Mouse (Mus musculus) MEL (cell line): ENCODE measurements at regions not wholly inside any gene's neighbourhood (a gene's known extent, or its start where the extent isn't known, plus 50 kb on each side); places are given as distances from the start of the nearest gene placed in this dataset.

ENCODE experiments used
- DNase-seq: peaks from one replicate; pipeline ENCODE4 v3.0.0; 2011; ENCODE audit warnings: low read depth, low spot score
- H3K27ac ChIP-seq: 2 replicates; pipeline ENCODE4 v1.5.1; 2012; ENCODE audit warnings: low read depth, mild to moderate bottlenecking, control low read depth, low read length, moderate library complexity; ENCODE audit not compliant: control insufficient read depth
- H3K27me3 ChIP-seq, 2 experiments: fragments of 150-350 bp in 1 of 2; sonication (generic) in 1 of 2; 2 replicates each; pipeline ENCODE4 v1.6.1; 2012; ENCODE audit warnings: low read length in 2 of 2, mild to moderate bottlenecking in 2 of 2, improper control_type of control experiment in 1 of 2, moderate library complexity in 1 of 2; ENCODE audit not compliant: insufficient read depth in 2 of 2, control insufficient read depth in 1 of 2
- H3K36me3 ChIP-seq, 2 experiments: 2 replicates each; pipeline ENCODE4 v1.6.1; 2012 to 2014; ENCODE audit warnings: low read length in 2 of 2, improper control_type of control experiment in 1 of 2, inconsistent platforms in 1 of 2, mild to moderate bottlenecking in 1 of 2; ENCODE audit not compliant: insufficient read depth in 2 of 2, control insufficient read depth in 1 of 2
- H3K4me1 ChIP-seq, 2 experiments: fragments of 150-350 bp in 1 of 2; sonication (generic) in 1 of 2; 2 replicates each; pipeline ENCODE4 v1.6.1; 2012; ENCODE audit warnings: low read length in 2 of 2, improper control_type of control experiment in 1 of 2, mild to moderate bottlenecking in 1 of 2; ENCODE audit not compliant: insufficient read depth in 2 of 2, control insufficient read depth in 1 of 2
- H3K4me3 ChIP-seq, 2 experiments: fragments of 150-350 bp in 1 of 2; sonication (generic) in 1 of 2; 2 replicates each; pipeline ENCODE4 v1.5.1; 2012; ENCODE audit warnings: low read depth in 2 of 2, low read length in 2 of 2, mild to moderate bottlenecking in 2 of 2, moderate library complexity in 2 of 2, control low read depth in 1 of 2, improper control_type of control experiment in 1 of 2; ENCODE audit not compliant: control insufficient read depth in 1 of 2, insufficient read depth in 1 of 2
- H3K79me2 ChIP-seq: 2 replicates; pipeline ENCODE4 v1.6.1; 2012; ENCODE audit warnings: mild to moderate bottlenecking, low read length, moderate library complexity; ENCODE audit not compliant: control insufficient read depth, poor library complexity, insufficient read depth
- H3K9ac ChIP-seq: 2 replicates; pipeline ENCODE4 v1.6.1; 2012; ENCODE audit warnings: low read depth, mild to moderate bottlenecking, control low read depth, low read length, moderate library complexity; ENCODE audit not compliant: control insufficient read depth, poor library complexity, severe bottlenecking
- H3K9me3 ChIP-seq: fragments of 150-350 bp; sonication (generic); replicated peaks from 2 replicates; pipeline ENCODE4 v1.6.1; 2012; ENCODE audit warnings: mild to moderate bottlenecking, low read length, improper control_type of control experiment, moderate library complexity; ENCODE audit not compliant: insufficient read depth
- CTCF ChIP-seq, 3 experiments: IDR thresholded peaks in 2 of 3; conservative IDR thresholded peaks in 1 of 3; 2 replicates each; pipeline ENCODE4 v1.5.1; 2011 to 2012; ENCODE audit warnings: low read length in 3 of 3, low read depth in 2 of 3, mild to moderate bottlenecking in 2 of 3, improper control_type of control experiment in 1 of 3, inconsistent platforms in 1 of 3, mixed read lengths in 1 of 3, moderate library complexity in 1 of 3; ENCODE audit not compliant: control insufficient read depth in 1 of 3, insufficient read depth in 1 of 3, poor library complexity in 1 of 3, severe bottlenecking in 1 of 3
- E2F4 ChIP-seq: IDR thresholded peaks from 2 replicates; pipeline ENCODE4 v1.6.1; 2011; ENCODE audit warnings: low read depth, low read length, improper control_type of control experiment, borderline replicate concordance
- ETS1 ChIP-seq: IDR thresholded peaks from 2 replicates; pipeline ENCODE4 v1.6.1; 2012; ENCODE audit warnings: low read depth, mild to moderate bottlenecking, inconsistent platforms, low read length, improper control_type of control experiment, moderate library complexity
- GABPA ChIP-seq: IDR thresholded peaks from 2 replicates; pipeline ENCODE4 v1.6.1; 2012; ENCODE audit warnings: low read depth, mild to moderate bottlenecking, inconsistent platforms, low read length, improper control_type of control experiment, moderate library complexity
- GATA1 ChIP-seq: IDR thresholded peaks from 2 replicates; pipeline ENCODE4 v1.6.1; 2011; ENCODE audit warnings: low read depth, low read length, improper control_type of control experiment
- MAX ChIP-seq: IDR thresholded peaks from 2 replicates; pipeline ENCODE4 v1.6.1; 2011; ENCODE audit warnings: low read length, improper control_type of control experiment
- MEF2A ChIP-seq: IDR thresholded peaks from 2 replicates; pipeline ENCODE4 v1.6.1; 2014; ENCODE audit warnings: low read depth, mild to moderate bottlenecking, inconsistent platforms, low read length, improper control_type of control experiment; ENCODE audit not compliant: poor library complexity, insufficient replicate concordance, severe bottlenecking; ENCODE audit errors: extremely low read depth
- MYB ChIP-seq: IDR thresholded peaks from 2 replicates; pipeline ENCODE4 v1.6.1; 2011; ENCODE audit warnings: mild to moderate bottlenecking, low read depth, low read length, improper control_type of control experiment
- MYC ChIP-seq: IDR thresholded peaks from 2 replicates; pipeline ENCODE4 v1.6.1; 2011; ENCODE audit warnings: low read depth, mild to moderate bottlenecking, low read length, improper control_type of control experiment, moderate library complexity
- POLR2A ChIP-seq, 2 experiments: IDR thresholded peaks; 2 replicates each; pipeline ENCODE4 v1.6.1; 2011 to 2012; ENCODE audit warnings: low read length in 2 of 2, mild to moderate bottlenecking in 2 of 2, control low read depth in 1 of 2, improper control_type of control experiment in 1 of 2, low read depth in 1 of 2, moderate library complexity in 1 of 2; ENCODE audit not compliant: control insufficient read depth in 1 of 2, insufficient read depth in 1 of 2, poor library complexity in 1 of 2
- RAD21 ChIP-seq: IDR thresholded peaks from 2 replicates; pipeline ENCODE4 v1.6.1; 2011; ENCODE audit warnings: mild to moderate bottlenecking, low read depth, low read length, improper control_type of control experiment
- RCOR1 ChIP-seq: IDR thresholded peaks from 2 replicates; pipeline ENCODE4 v1.6.1; 2012; ENCODE audit warnings: low read depth, mild to moderate bottlenecking, inconsistent platforms, low read length, improper control_type of control experiment
- TAL1 ChIP-seq: IDR thresholded peaks from 2 replicates; pipeline ENCODE4 v1.6.1; 2012; ENCODE audit warnings: mild to moderate bottlenecking, inconsistent platforms, low read length, moderate library complexity, mixed read lengths
- USF1 ChIP-seq: IDR thresholded peaks from 2 replicates; pipeline ENCODE4 v1.6.1; 2014; ENCODE audit warnings: low read depth, mild to moderate bottlenecking, inconsistent platforms, low read length, improper control_type of control experiment, moderate library complexity
- USF2 ChIP-seq, 2 experiments: IDR thresholded peaks; 2 replicates each; pipeline ENCODE4 v1.6.1; 2011 to 2012; ENCODE audit warnings: improper control_type of control experiment in 2 of 2, low read length in 2 of 2, borderline replicate concordance in 1 of 2, inconsistent platforms in 1 of 2, low read depth in 1 of 2, mild to moderate bottlenecking in 1 of 2; ENCODE audit not compliant: insufficient read depth in 1 of 2
- ZKSCAN1 ChIP-seq: IDR thresholded peaks from 2 replicates; pipeline ENCODE4 v1.6.1; 2012; ENCODE audit warnings: low read depth, mild to moderate bottlenecking, inconsistent platforms, low read length, improper control_type of control experiment, moderate library complexity
- ZMIZ1 ChIP-seq: IDR thresholded peaks from 2 replicates; pipeline ENCODE4 v1.6.1; 2012; ENCODE audit warnings: low read depth, mild to moderate bottlenecking, inconsistent platforms, low read length, improper control_type of control experiment, moderate library complexity
- ZNF384 ChIP-seq: IDR thresholded peaks from 2 replicates; pipeline ENCODE4 v1.6.1; 2012; ENCODE audit warnings: low read depth, mild to moderate bottlenecking, inconsistent platforms, low read length, improper control_type of control experiment

DNA sequence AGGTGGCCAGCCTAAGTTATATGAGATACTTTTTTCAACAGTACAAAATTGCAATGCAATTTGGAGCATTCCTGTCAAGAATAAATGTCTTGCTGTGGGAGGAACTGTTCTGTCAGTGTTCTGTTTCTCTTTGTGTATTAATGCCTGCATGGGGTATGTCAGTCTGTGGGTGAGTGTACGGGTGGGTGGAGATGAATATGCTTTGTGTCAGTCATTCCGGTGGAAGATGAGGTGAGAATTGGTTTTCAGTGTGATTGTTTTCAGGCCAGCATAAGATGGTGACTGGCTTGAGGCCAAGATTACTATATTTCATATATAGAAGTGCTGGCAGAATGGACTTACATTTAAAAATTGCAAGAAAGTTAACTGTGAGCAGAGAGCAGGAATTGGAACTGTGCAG lies 184.0 kb downstream of the Frk start:
- no peaks in the 10 kb centered on the region for H3K36me3 ChIP-seq
- H3K4me1 ChIP-seq: no peaks in the 10 kb centered on the region
- no peaks in the 10 kb centered on the region for H3K9me3 ChIP-seq
- H3K27ac ChIP-seq: no peak overlapping the region
- no peaks in the 10 kb centered on the region; a peak in 1 of 4 replicates for H3K27me3 ChIP-seq
- no peak overlapping the region for H3K9ac ChIP-seq
- no peak for TF ChIP-seq USF1
- no peak for TF ChIP-seq CTCF (IDR thresholded peaks at IDR 0.05 in 2 of 3, conservative IDR thresholded peaks at IDR 0.05 in 1 of 3; ENCODE audit: control insufficient read depth in 1 of 3, insufficient read depth in 1 of 3, low read depth in 2 of 3, low read length in 3 of 3, poor library complexity in 1 of 3, severe bottlenecking in 1 of 3)
- TF ChIP-seq RCOR1: no peak
- no peak for TF ChIP-seq MEF2A
- no peak for TF ChIP-seq ETS1
- no peak for TF ChIP-seq ZNF384
- no peak overlapping the region for H3K4me3 ChIP-seq
- DNase-seq: no peak
- H3K79me2 ChIP-seq: no peaks in the 10 kb centered on the region

DNA sequence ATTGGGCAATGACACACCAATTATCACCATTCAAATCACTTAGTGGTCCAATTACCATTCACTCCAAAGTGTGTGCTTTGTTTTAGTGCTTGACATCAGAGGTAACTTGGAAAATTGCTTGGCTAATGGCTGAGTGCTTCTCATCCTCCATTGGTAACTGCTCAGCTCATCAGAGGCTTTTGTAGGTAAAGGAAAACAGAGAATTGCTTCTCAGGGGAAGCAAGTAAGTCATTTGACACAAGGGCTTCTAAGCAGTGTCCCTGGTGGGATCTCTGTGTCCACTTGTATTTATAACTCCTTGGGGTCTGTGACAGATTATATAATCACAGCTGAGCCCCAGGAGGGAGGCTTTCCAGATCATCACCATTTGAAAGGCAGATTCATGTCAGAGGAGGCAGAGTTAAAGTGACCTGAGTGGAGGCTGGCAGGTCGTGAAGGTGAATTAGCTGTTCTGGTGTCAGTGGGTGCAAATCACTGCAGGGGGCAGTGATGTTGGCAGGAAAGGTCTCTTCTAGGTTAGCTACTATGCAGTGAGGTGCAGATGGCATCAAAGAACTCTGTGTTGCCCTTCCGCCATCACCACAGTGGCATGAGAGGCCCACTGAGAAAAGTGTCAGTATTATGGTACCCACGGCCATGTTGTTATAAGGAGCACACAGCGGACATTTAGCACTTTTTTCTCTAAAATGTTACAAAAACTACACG lies 184.7 kb downstream of the Frk start:
- Histone ChIP-seq H3K4me3 (no peak overlapping the region), H3K27me3 (no peaks in the 10 kb centered on the region; a peak in 1 of 4 replicates), H3K27ac (no peak overlapping the region), H3K36me3 (no peaks in the 10 kb centered on the region), H3K9me3 (no peaks in the 10 kb centered on the region), H3K79me2 (no peaks in the 10 kb centered on the region), H3K9ac (no peak overlapping the region), H3K4me1 (no peaks in the 10 kb centered on the region)
- TF ChIP-seq MAX (no peak), USF2 (IDR thresholded peaks at IDR 0.05; ENCODE audit: borderline replicate concordance in 1 of 2, insufficient read depth in 1 of 2, low read depth in 1 of 2, low read length in 2 of 2) (no peak), ZKSCAN1 (no peak), POLR2A (IDR thresholded peaks at IDR 0.05; ENCODE audit: control insufficient read depth in 1 of 2, insufficient read depth in 1 of 2, low read depth in 1 of 2, low read length in 2 of 2, poor library complexity in 1 of 2) (no peak), GATA1 (no peak), GABPA (no peak), RAD21 (no peak), ZMIZ1 (no peak), MYC (no peak), E2F4 (no peak), TAL1 (no peak), MYB (no peak)
- no peak for DNase-seq
